Mouse (Mus musculus) MEL (cell line): ENCODE measurements around the gene Nusap1. TPM values are rescaled to one million over a fixed set of nuclear protein-coding genes. Genes with fewer than 3 reads are reported as not detected.

Source experiments
- DNase-seq: peaks from one replicate; pipeline ENCODE4 v3.0.0; 2011; ENCODE audit warnings: low read depth, low spot score
- H3K27ac ChIP-seq: 2 replicates; pipeline ENCODE4 v1.5.1; 2012; ENCODE audit warnings: low read depth, mild to moderate bottlenecking, control low read depth, low read length, moderate library complexity; ENCODE audit not compliant: control insufficient read depth
- H3K27me3 ChIP-seq, 2 experiments: fragments of 150-350 bp in 1 of 2; sonication (generic) in 1 of 2; 2 replicates each; pipeline ENCODE4 v1.6.1; 2012; ENCODE audit warnings: low read length in 2 of 2, mild to moderate bottlenecking in 2 of 2, improper control_type of control experiment in 1 of 2, moderate library complexity in 1 of 2; ENCODE audit not compliant: insufficient read depth in 2 of 2, control insufficient read depth in 1 of 2
- H3K36me3 ChIP-seq, 2 experiments: 2 replicates each; pipeline ENCODE4 v1.6.1; 2012 to 2014; ENCODE audit warnings: low read length in 2 of 2, improper control_type of control experiment in 1 of 2, inconsistent platforms in 1 of 2, mild to moderate bottlenecking in 1 of 2; ENCODE audit not compliant: insufficient read depth in 2 of 2, control insufficient read depth in 1 of 2
- H3K4me1 ChIP-seq, 2 experiments: fragments of 150-350 bp in 1 of 2; sonication (generic) in 1 of 2; 2 replicates each; pipeline ENCODE4 v1.6.1; 2012; ENCODE audit warnings: low read length in 2 of 2, improper control_type of control experiment in 1 of 2, mild to moderate bottlenecking in 1 of 2; ENCODE audit not compliant: insufficient read depth in 2 of 2, control insufficient read depth in 1 of 2
- H3K4me3 ChIP-seq, 2 experiments: fragments of 150-350 bp in 1 of 2; sonication (generic) in 1 of 2; 2 replicates each; pipeline ENCODE4 v1.5.1; 2012; ENCODE audit warnings: low read depth in 2 of 2, low read length in 2 of 2, mild to moderate bottlenecking in 2 of 2, moderate library complexity in 2 of 2, control low read depth in 1 of 2, improper control_type of control experiment in 1 of 2; ENCODE audit not compliant: control insufficient read depth in 1 of 2, insufficient read depth in 1 of 2
- H3K79me2 ChIP-seq: 2 replicates; pipeline ENCODE4 v1.6.1; 2012; ENCODE audit warnings: mild to moderate bottlenecking, low read length, moderate library complexity; ENCODE audit not compliant: control insufficient read depth, poor library complexity, insufficient read depth
- H3K9ac ChIP-seq: 2 replicates; pipeline ENCODE4 v1.6.1; 2012; ENCODE audit warnings: low read depth, mild to moderate bottlenecking, control low read depth, low read length, moderate library complexity; ENCODE audit not compliant: control insufficient read depth, poor library complexity, severe bottlenecking
- H3K9me3 ChIP-seq: fragments of 150-350 bp; sonication (generic); replicated peaks from 2 replicates; pipeline ENCODE4 v1.6.1; 2012; ENCODE audit warnings: mild to moderate bottlenecking, low read length, improper control_type of control experiment, moderate library complexity; ENCODE audit not compliant: insufficient read depth
- BHLHE40 ChIP-seq: IDR thresholded peaks from 2 replicates; pipeline ENCODE4 v1.6.1; 2012; ENCODE audit warnings: low read depth, mild to moderate bottlenecking, inconsistent platforms, low read length, improper control_type of control experiment, borderline replicate concordance
- CHD2 ChIP-seq: IDR thresholded peaks from 2 replicates; pipeline ENCODE4 v1.6.1; 2011; ENCODE audit warnings: low read length, improper control_type of control experiment
- E2F4 ChIP-seq: IDR thresholded peaks from 2 replicates; pipeline ENCODE4 v1.6.1; 2011; ENCODE audit warnings: low read depth, low read length, improper control_type of control experiment, borderline replicate concordance
- GABPA ChIP-seq: IDR thresholded peaks from 2 replicates; pipeline ENCODE4 v1.6.1; 2012; ENCODE audit warnings: low read depth, mild to moderate bottlenecking, inconsistent platforms, low read length, improper control_type of control experiment, moderate library complexity
- HCFC1 ChIP-seq: IDR thresholded peaks from 2 replicates; pipeline ENCODE4 v1.6.1; 2012; ENCODE audit warnings: low read depth, mild to moderate bottlenecking, inconsistent platforms, low read length, improper control_type of control experiment, moderate library complexity
- JUND ChIP-seq: IDR thresholded peaks from 2 replicates; pipeline ENCODE4 v1.6.1; 2011; ENCODE audit warnings: low read depth, mild to moderate bottlenecking, improper control_type of control experiment, low read length
- MAX ChIP-seq: IDR thresholded peaks from 2 replicates; pipeline ENCODE4 v1.6.1; 2011; ENCODE audit warnings: low read length, improper control_type of control experiment
- MXI1 ChIP-seq: IDR thresholded peaks from 2 replicates; pipeline ENCODE4 v1.6.1; 2011; ENCODE audit warnings: mild to moderate bottlenecking, low read depth, low read length, improper control_type of control experiment
- MYC ChIP-seq: IDR thresholded peaks from 2 replicates; pipeline ENCODE4 v1.6.1; 2011; ENCODE audit warnings: low read depth, mild to moderate bottlenecking, low read length, improper control_type of control experiment, moderate library complexity
- NELFE ChIP-seq: IDR thresholded peaks from 2 replicates; pipeline ENCODE4 v1.6.1; 2011; ENCODE audit warnings: low read depth, low read length, improper control_type of control experiment
- POLR2A ChIP-seq, 2 experiments: IDR thresholded peaks; 2 replicates each; pipeline ENCODE4 v1.6.1; 2011 to 2012; ENCODE audit warnings: low read length in 2 of 2, mild to moderate bottlenecking in 2 of 2, control low read depth in 1 of 2, improper control_type of control experiment in 1 of 2, low read depth in 1 of 2, moderate library complexity in 1 of 2; ENCODE audit not compliant: control insufficient read depth in 1 of 2, insufficient read depth in 1 of 2, poor library complexity in 1 of 2
- POLR2AphosphoS2 ChIP-seq: IDR thresholded peaks from 2 replicates; pipeline ENCODE4 v1.6.1; 2011; ENCODE audit warnings: low read length, improper control_type of control experiment
- SIN3A ChIP-seq: IDR thresholded peaks from 2 replicates; pipeline ENCODE4 v1.6.1; 2012; ENCODE audit warnings: low read length, improper control_type of control experiment, inconsistent platforms
- TBP ChIP-seq: IDR thresholded peaks from 2 replicates; pipeline ENCODE4 v1.8.0; 2011; ENCODE audit warnings: low read depth, low read length, improper control_type of control experiment
- TCF12 ChIP-seq: IDR thresholded peaks from 2 replicates; pipeline ENCODE4 v1.6.1; 2014; ENCODE audit warnings: low read depth, mild to moderate bottlenecking, inconsistent platforms, low read length, improper control_type of control experiment, moderate library complexity
- UBTF ChIP-seq: IDR thresholded peaks from 2 replicates; pipeline ENCODE4 v1.6.1; 2012; ENCODE audit warnings: low read depth, mild to moderate bottlenecking, inconsistent platforms, low read length, improper control_type of control experiment, moderate library complexity, borderline replicate concordance; ENCODE audit not compliant: insufficient read depth
- ZC3H11A ChIP-seq: IDR thresholded peaks from 2 replicates; pipeline ENCODE4 v1.6.1; 2012; ENCODE audit warnings: low read depth, mild to moderate bottlenecking, inconsistent platforms, low read length, improper control_type of control experiment
- ZMIZ1 ChIP-seq: IDR thresholded peaks from 2 replicates; pipeline ENCODE4 v1.6.1; 2012; ENCODE audit warnings: low read depth, mild to moderate bottlenecking, inconsistent platforms, low read length, improper control_type of control experiment, moderate library complexity
- ZNF384 ChIP-seq: IDR thresholded peaks from 2 replicates; pipeline ENCODE4 v1.6.1; 2012; ENCODE audit warnings: low read depth, mild to moderate bottlenecking, inconsistent platforms, low read length, improper control_type of control experiment
- polyA plus RNA-seq, 2 experiments: library from polyadenylated mRNA; stranded (reverse) in 1 of 2; unstranded in 1 of 2; fragments of >175 nt in 1 of 2; fragments of >200 nt in 1 of 2; gene quantifications; 2 replicates each; pipeline versions ENCODE4 v1.2.1 to v1.2.4; 2012; ENCODE audit warnings: low replicate concordance in 2 of 2, low read depth in 1 of 2; ENCODE audit not compliant: insufficient read length in 2 of 2, insufficient read depth in 1 of 2, missing spikeins in 1 of 2
- total RNA-seq: library from RNA; depleted of rRNA; stranded (reverse); fragments of 300-350 nt; gene quantifications from 2 replicates; pipeline ENCODE4 v1.2.3, GENCODE M21; 2012

The Nusap1 gene
- total and polyA plus RNA-seq, 3 experiments, result 17.0 to 28.2 TPM; not detected in 1

DNA sequence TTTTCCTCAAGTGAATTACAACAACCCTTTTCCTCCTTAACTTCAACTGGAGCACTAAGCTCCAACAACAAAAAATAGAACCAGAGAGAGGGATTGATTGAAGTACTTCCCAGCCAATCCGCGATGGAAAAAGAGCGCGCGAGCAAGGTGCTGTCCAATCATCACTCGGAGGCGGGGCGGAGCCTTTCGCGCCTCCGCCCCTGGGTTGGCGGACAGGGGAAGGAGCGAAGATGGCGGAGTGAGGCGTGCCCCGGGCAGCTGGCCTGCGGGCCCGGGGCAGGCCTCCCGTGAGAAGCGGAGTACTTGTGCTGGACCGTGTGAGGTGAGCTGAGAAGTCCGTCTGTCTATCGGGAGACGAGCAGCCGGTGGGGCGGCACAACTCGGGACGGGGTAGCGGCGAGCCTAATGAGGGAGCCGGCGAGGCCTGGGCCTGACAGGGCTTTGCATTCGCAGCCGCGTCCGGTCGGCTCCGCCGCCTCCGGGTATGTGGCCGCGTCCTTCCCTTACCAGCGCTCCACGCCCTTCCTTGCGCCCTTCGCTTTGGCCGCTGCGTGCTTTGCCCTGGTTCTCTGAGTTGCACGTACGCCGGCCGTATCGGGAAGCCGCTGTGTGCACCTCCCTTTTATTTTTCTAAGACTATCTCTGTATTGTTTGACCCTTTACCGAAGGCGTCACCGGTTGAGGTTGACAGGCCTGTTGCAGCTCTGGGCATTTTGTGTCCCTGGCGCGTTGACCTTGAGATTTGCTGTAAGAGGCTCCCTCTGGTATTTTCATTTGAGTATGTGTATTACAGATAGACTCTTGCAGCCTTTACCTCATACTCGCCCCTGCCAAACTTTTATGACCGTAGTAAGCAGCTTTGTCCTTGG lies 23.8 kb upstream of the Nusap1 start:
- Histone ChIP-seq H3K4me1 (peaks cover 7 to 12% of the 10 kb centered on the region in 2 experiments), H3K27me3 (no peaks in the 10 kb centered on the region), H3K9ac (peak overlapping the region; percentile 93), H3K9me3 (no peaks in the 10 kb centered on the region), H3K36me3 (peaks cover 17 to 26% of the 10 kb centered on the region in 2 experiments), H3K4me3 (peak overlapping the region; percentile 95 to 96), H3K79me2 (peaks cover 19% of the 10 kb centered on the region), H3K27ac (peak overlapping the region; percentile 74)
- peak; percentile 97 for DNase-seq
- no peak; the same call in 1 of the 2 replicates for TF ChIP-seq MXI1
- no peak for TF ChIP-seq BHLHE40
- peak; percentile 69 for TF ChIP-seq HCFC1
- TF ChIP-seq E2F4, result peak; percentile 96
- 0 out of 2 replicates have a peak, but pooled peaks have one; percentile 65 for TF ChIP-seq UBTF
- TF ChIP-seq ZMIZ1, result peak; percentile 88; the same call in 1 of the 2 replicates
- peak; percentile 83 for TF ChIP-seq TBP
- peak; percentile 53; the same call in 1 of the 2 replicates for TF ChIP-seq POLR2AphosphoS2
- TF ChIP-seq CHD2, result peak; percentile 82
- TF ChIP-seq ZNF384, result peak; percentile 77
- TF ChIP-seq TCF12, result peak; percentile 12; the same call in 1 of the 2 replicates
- TF ChIP-seq NELFE, result peak; percentile 57
- no peak for TF ChIP-seq MAX
- no peak; the same call in 1 of the 2 replicates for TF ChIP-seq SIN3A
- TF ChIP-seq POLR2A (IDR thresholded peaks at IDR 0.05; ENCODE audit: control insufficient read depth in 1 of 2, insufficient read depth in 1 of 2, low read depth in 1 of 2, low read length in 2 of 2, poor library complexity in 1 of 2), result peak; percentile 80 to 90

DNA sequence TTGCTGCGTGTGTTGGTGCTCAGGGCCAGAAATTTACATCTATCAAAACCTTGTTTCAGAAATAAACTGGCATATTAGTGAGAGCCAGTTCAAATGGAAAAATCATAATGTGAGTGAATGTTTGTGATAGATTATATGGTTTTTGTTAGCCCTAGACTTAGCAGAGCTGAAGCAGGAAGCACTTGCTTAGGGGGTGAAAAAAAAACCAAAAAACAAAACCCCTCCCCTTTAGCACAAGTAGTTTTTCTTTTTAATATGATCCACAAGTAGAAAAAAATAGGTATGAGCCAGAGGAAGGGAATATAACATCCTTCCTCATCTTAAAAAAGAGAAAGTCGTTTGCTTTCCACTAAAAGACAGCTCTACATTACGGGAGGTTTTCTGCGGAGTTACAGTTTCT lies 22.8 kb upstream of the Nusap1 start:
- Histone ChIP-seq H3K79me2 (peaks cover 22% of the 10 kb centered on the region), H3K27ac (no peak overlapping the region), H3K36me3 (peaks cover 20 to 34% of the 10 kb centered on the region in 2 experiments), H3K27me3 (no peaks in the 10 kb centered on the region), H3K4me3 (peak overlapping the region; percentile 95 to 96), H3K9me3 (no peaks in the 10 kb centered on the region), H3K9ac (peak overlapping the region; percentile 93), H3K4me1 (peaks cover 7 to 12% of the 10 kb centered on the region in 2 experiments)
- TF ChIP-seq GABPA, result no peak
- TF ChIP-seq TBP, result no peak
- no peak for TF ChIP-seq JUND
- TF ChIP-seq ZC3H11A, result no peak
- TF ChIP-seq ZNF384, result peak; percentile 65; the same call in 1 of the 2 replicates
- TF ChIP-seq MYC, result no peak
- DNase-seq, result no peak
